Mouse (Mus musculus): ENCODE results near the gene Sh3pxd2a.

Gene Sh3pxd2a

GRCm38 (mm10) chr19:47263621-47264020 lies 200.6 kb downstream of the Sh3pxd2a start:
- CTCF ChIA-PET, result interaction anchor here (0.5 to 4.1 kb wide), 9 partner anchors 9 to 322 kb away, joined by 3 to 23 read pairs (median 3); no protein-coding TSS in a partner anchor
- POLR2A ChIA-PET, result interaction anchor here in 1 of 4 experiments (1.0 kb wide), 1 partner anchor 202 kb away, joined by 3 read pairs; no protein-coding TSS in a partner anchor

DNA sequence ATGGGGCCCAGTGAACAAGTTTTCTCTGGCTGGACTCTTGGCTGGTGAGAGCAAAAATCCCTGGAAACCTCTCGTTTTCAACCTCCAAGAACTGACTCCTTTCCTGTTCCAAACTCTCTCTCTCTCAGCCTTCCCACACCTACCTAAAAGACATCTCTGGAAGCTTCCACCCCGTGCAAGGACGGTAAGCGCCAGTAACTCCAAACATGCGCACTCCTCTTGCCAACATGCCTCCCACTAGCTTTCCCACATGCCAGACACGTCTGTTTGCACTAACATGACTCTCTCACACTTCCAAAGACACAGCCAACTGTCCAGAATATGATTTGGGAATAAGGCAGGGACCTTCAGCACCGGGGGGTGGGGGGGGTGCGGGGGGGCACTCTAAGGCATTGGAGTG lies 203.0 kb downstream of the Sh3pxd2a start:
- ChIA-PET POLR2A (interaction anchor here in 2 of 4 experiments (0.6 to 1.2 kb wide), 3 partner anchors 63 to 226 kb away, joined by 3 to 9 read pairs (median 3); partner anchors contain the start of gene Neurl1a (in 1 of the 2)), CTCF (interaction anchor here in 1 of 4 experiments (3.5 kb wide), 1 partner anchor 77 kb away, joined by 14 read pairs; no protein-coding TSS in a partner anchor)

DNA sequence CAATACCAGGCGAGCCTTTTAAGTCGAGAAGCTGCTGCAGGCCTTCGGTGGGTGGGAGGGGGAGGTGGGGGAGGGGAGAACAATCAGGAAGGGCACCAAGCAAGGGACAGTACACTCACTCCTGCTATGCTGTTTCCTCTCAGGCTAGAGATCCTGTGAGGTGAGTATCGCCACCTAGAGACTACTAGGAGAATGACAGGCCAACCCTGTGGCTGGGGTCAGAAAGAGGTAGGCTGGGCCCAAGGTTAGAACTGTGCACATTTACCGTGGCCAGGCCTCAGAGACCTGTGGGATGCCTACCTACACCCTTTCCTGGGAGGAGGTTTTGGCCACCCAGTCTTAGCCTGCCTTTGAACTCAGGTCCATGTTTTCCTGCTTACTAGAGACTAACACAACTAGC lies 204.6 kb downstream of the Sh3pxd2a start:
- ChIA-PET POLR2A (interaction anchor here in 3 of 4 experiments (0.6 to 1.3 kb wide), 8 partner anchors 9 to 490 kb away, joined by 3 to 6 read pairs (median 3); partner anchors contain the start of gene Stn1 (in 1 of the 3)), CTCF (interaction anchor here (0.5 to 3.5 kb wide), 24 partner anchors 8 to 449 kb away, joined by 3 to 14 read pairs (median 4); partner anchors contain the start of gene Neurl1a (in 2 of the 4))

- CTCF ChIA-PET, result interaction anchor here (0.6 to 2.3 kb wide), 6 partner anchors 14 to 575 kb away, joined by 3 to 6 read pairs (median 4); partner anchors contain the start of gene Neurl1a (in 1 of the 4)
- POLR2A ChIA-PET, result interaction anchor here in 2 of 4 experiments (1.2 to 3.3 kb wide), 4 partner anchors 11 to 88 kb away, joined by 3 to 15 read pairs (median 5); no protein-coding TSS in a partner anchor
These were observed 208.3 kb downstream of the Sh3pxd2a start for GRCm38 (mm10) chr19:47255919-47256318.

DNA sequence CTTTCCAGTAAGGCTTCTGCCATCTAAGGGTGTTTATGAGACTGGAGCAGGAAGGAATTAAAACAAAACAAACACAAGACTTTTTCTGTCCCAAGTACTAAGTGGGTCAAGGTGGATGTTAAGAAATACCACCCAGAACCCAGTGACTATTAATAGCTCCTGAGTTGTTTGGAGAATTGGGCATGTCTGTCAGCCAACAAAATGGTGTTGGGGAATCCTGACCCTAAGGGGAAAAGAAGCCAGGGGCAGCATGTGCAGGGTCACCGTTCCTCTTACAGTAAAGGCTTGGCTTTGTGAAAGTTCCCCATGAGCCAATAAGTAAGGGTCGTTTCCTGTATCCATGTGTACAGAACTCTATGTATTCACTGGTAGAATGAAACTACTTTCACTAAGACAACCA lies 209.2 kb downstream of the Sh3pxd2a start:
- ChIA-PET POLR2A (interaction anchor here in 3 of 4 experiments (0.7 to 3.3 kb wide), 8 partner anchors 10 to 375 kb away, joined by 3 to 15 read pairs (median 5); partner anchors contain the start of gene Neurl1a (in 1 of the 3)), CTCF (interaction anchor here in 3 of 4 experiments (0.5 to 1.4 kb wide), 8 partner anchors 15 to 1678 kb away, joined by 3 to 5 read pairs (median 4); no protein-coding TSS in a partner anchor)

GRCm38 (mm10) chr19:47253053-47253628 lies 211.1 kb downstream of the Sh3pxd2a start:
- CTCF ChIA-PET, result interaction anchor here (0.6 to 2.0 kb wide), 7 partner anchors 17 to 502 kb away, joined by 3 to 7 read pairs (median 4); no protein-coding TSS in a partner anchor

DNA sequence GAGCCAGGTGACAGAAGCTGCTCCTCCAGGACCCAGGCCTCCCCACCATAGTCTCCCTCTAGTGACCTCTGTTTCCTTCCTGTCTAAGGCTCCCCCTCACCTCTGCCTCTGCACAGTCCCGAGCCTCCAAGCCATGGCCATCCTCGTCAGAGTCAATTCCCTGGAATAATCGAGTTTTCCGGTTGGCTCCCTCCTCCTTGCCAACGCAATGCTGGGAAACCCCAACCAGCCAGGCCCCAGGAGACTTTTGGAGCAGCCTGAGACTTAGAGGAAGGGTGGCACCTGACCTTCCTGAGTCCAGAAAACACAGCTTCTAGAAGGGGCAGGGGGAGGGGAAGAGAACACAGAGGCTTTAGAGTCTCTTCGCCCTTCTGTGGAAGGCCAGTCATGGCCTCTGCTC lies 213.3 kb downstream of the Sh3pxd2a start:
- CTCF ChIA-PET, result interaction anchor here in 1 of 4 experiments (1.6 kb wide), 1 partner anchor 87 kb away, joined by 4 read pairs; no protein-coding TSS in a partner anchor
- POLR2A ChIA-PET, result interaction anchor here in 3 of 4 experiments (0.6 to 6.3 kb wide), 6 partner anchors 10 to 75 kb away, joined by 3 to 29 read pairs (median 3); no protein-coding TSS in a partner anchor

More at GRCm38 (mm10) chr19:47253053-47253628, 211.1 kb downstream of the Sh3pxd2a start:
- POLR2A ChIA-PET, result interaction anchor here in 3 of 4 experiments (0.6 to 6.3 kb wide), 11 partner anchors 8 to 478 kb away, joined by 3 to 29 read pairs (median 4); partner anchors contain the start of genes Neurl1a (in 1 of the 3), Pdcd11 (in 1 of the 3), Sfr1 (in 1 of the 3) and Usmg5 (in 1 of the 3)

GRCm38 (mm10) chr19:47248906-47249568 lies 215.2 kb downstream of the Sh3pxd2a start:
- CTCF ChIA-PET, result interaction anchor here (0.5 to 2.1 kb wide), 13 partner anchors 10 to 1418 kb away, joined by 3 to 10 read pairs (median 4); no protein-coding TSS in a partner anchor
- POLR2A ChIA-PET, result interaction anchor here in 3 of 4 experiments (0.6 to 6.3 kb wide), 15 partner anchors 8 to 247 kb away, joined by 3 to 29 read pairs (median 3); partner anchors contain the start of gene Taf5 (in 1 of the 3)

- ChIA-PET CTCF (interaction anchor here (0.5 to 2.1 kb wide), 12 partner anchors 11 to 1419 kb away, joined by 3 to 10 read pairs (median 3); partner anchors contain the start of gene Neurl1a (in 1 of the 4)), POLR2A (interaction anchor here in 3 of 4 experiments (0.5 to 6.3 kb wide), 14 partner anchors 8 to 488 kb away, joined by 3 to 29 read pairs (median 4); no protein-coding TSS in a partner anchor)
These were observed 215.9 kb downstream of the Sh3pxd2a start for GRCm38 (mm10) chr19:47248296-47248695.

- CTCF ChIA-PET, result interaction anchor here in 2 of 4 experiments (0.8 to 2.1 kb wide), 5 partner anchors 12 to 90 kb away, joined by 3 to 5 read pairs (median 4); partner anchors contain the start of gene Neurl1a (in 1 of the 2)
- POLR2A ChIA-PET, result interaction anchor here in 2 of 4 experiments (1.7 to 2.6 kb wide), 3 partner anchors 7 to 70 kb away, joined by 5 to 8 read pairs (median 5); no protein-coding TSS in a partner anchor
These were observed 216.4 kb downstream of the Sh3pxd2a start for GRCm38 (mm10) chr19:47247791-47248190.

DNA sequence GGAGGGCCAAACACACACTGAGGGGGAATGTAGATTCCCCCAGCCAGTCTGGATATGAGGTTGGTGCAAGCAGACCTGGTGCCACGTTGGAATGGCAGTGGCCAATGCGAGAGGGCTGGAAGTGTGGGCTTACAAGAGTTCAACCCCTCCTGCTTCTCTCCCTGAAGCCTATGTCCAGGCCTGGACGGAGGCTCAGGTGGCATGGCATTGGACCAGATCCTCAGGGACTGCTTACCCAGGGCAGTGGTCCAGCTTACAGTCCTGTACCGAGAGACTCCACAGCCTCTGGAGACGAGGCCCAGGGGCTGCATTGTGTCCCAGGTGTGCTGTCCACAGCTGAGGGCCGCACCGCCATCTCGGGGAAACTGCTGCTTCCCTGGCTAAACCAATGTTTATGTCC lies 218.7 kb downstream of the Sh3pxd2a start:
- ChIA-PET CTCF (interaction anchor here in 2 of 4 experiments (0.5 to 1.4 kb wide), 3 partner anchors 11 to 637 kb away, joined by 3 to 4 read pairs (median 3); no protein-coding TSS in a partner anchor), POLR2A (interaction anchor here in 2 of 4 experiments (0.9 to 3.3 kb wide), 6 partner anchors 8 to 110 kb away, joined by 3 to 15 read pairs (median 3); no protein-coding TSS in a partner anchor)

DNA sequence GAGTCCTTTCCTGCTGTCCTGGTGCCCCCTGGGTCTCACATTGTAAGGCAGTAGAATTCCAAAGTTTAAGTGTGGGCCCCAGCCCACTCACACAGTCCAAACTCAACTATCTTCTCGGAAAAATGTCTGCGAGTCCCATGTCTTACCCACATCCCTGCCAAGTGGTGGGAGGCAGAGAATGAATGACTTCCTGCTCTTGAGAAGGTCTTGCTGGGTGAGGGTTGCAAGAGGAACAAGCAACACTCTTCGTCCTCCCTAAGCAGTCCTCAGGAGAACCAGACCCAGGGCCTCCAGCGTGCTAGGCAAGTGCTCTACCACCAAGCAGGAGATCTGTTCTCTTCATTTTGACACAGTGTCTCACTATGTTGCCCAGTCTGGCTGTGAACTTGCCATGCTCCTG lies 222.0 kb downstream of the Sh3pxd2a start:
- POLR2A ChIA-PET, result interaction anchor here in 2 of 4 experiments (1.2 to 3.1 kb wide), 4 partner anchors 9 to 23 kb away, joined by 3 to 29 read pairs (median 8); no protein-coding TSS in a partner anchor
- CTCF ChIA-PET, result interaction anchor here in 1 of 4 experiments (1.7 kb wide), 1 partner anchor 17 kb away, joined by 6 read pairs; no protein-coding TSS in a partner anchor

DNA sequence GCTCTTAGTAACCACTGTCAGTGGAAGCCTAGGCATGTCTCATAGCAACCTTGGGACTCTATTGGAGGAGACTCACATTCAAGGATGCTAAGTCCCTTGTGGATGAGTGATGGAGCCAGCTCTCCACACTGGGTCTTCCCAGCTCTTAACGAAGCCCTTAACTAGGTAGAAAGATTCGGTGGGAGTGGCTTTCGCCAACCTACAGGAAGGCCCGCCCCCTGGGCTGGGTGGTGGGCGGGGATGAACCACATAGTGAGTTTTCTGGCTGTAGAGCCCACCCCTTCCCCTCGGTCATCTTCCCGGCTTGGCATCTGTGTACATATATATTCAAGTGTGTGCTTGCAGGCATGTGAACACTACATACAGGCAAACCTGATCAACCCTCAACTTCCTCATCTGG lies 223.2 kb downstream of the Sh3pxd2a start:
- ChIA-PET CTCF (interaction anchor here in 2 of 4 experiments (0.6 to 1.7 kb wide), 5 partner anchors 18 to 97 kb away, joined by 3 to 6 read pairs (median 4); no protein-coding TSS in a partner anchor), POLR2A (interaction anchor here in 3 of 4 experiments (0.6 to 3.2 kb wide), 23 partner anchors 8 to 498 kb away, joined by 3 to 29 read pairs (median 4); partner anchors contain the start of gene Neurl1a (in 2 of the 3))

DNA sequence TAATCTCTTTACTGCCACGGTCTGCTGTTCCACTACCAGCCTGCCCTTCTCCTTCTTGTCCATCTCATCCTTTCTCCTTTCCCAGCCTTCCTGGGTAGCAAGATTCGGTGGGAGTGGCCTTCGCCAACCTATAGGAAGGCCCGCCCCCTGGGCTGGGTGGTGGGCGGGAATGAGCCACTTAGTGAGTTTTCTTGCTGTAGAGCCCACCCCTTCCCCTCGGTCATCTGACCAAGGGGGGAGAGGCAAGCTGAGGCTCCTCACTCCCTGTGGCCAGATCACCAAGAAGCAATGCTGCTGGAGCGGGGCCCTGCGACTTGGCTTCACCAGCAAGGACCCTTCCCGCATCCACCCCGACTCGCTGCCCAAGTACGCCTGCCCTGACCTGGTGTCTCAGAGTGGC lies 224.1 kb downstream of the Sh3pxd2a start:
- CTCF ChIA-PET, result interaction anchor here in 3 of 4 experiments (0.5 to 1.3 kb wide), 5 partner anchors 26 to 304 kb away, joined by 3 to 5 read pairs (median 4); partner anchors contain the start of gene Neurl1a (in 1 of the 3)
- POLR2A ChIA-PET, result interaction anchor here in 3 of 4 experiments (0.6 to 3.2 kb wide), 21 partner anchors 9 to 278 kb away, joined by 3 to 29 read pairs (median 5); partner anchors contain the start of gene Neurl1a (in 2 of the 3)

DNA sequence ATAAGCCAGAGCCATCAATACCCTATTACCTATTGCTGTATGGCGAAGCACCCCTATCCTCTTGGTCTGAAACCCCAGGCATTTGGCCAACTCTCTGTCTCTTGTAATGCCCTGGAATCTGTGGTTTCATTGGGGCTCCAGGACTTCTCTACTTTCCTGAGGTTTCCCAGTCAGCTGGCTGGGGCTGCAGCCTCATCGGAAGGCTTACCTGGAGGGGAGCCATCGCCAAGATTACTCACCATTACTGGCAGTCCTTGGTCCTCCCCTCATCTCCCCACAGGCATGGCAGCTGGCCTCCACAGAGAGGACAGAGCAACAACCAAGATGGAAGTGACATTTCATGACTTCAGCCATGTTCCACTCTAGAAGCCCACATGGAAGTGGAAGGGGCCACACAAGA lies 231.1 kb downstream of the Sh3pxd2a start:
- CTCF ChIA-PET, result interaction anchor here in 1 of 4 experiments (0.5 kb wide), 1 partner anchor 29 kb away, joined by 3 read pairs; no protein-coding TSS in a partner anchor
- POLR2A ChIA-PET, result interaction anchor here in 1 of 4 experiments (0.9 to 1.2 kb wide), 2 partner anchors 15 to 20 kb away, joined by 4 read pairs; no protein-coding TSS in a partner anchor

- POLR2A ChIA-PET, result interaction anchor here in 3 of 4 experiments (0.6 to 1.9 kb wide), 12 partner anchors 8 to 642 kb away, joined by 3 to 8 read pairs (median 4); partner anchors contain the start of gene Neurl1a (in 1 of the 3)
- CTCF ChIA-PET, result interaction anchor here (0.5 to 1.7 kb wide), 5 partner anchors 19 to 551 kb away, joined by 3 to 5 read pairs (median 4); no protein-coding TSS in a partner anchor
These were observed 231.9 kb downstream of the Sh3pxd2a start for GRCm38 (mm10) chr19:47232077-47232865.
